Mouse (Mus musculus) C2C12 (cell line): Measurements from ENCODE around the gene Cat.

Source experiments
- CTCF ChIP-seq: IDR thresholded peaks from one replicate; pipeline ENCODE4 v1.5.1; 2011; ENCODE audit not compliant: control insufficient read depth, insufficient read depth, insufficient read length
- MYOG ChIP-seq: IDR thresholded peaks from one replicate; pipeline ENCODE4 v1.6.1; 2011; ENCODE audit not compliant: control insufficient read depth, insufficient read length; ENCODE audit errors: extremely low read depth
- USF1 ChIP-seq: IDR thresholded peaks from one replicate; pipeline ENCODE4 v1.6.1; 2011; ENCODE audit warnings: low read depth, mild to moderate bottlenecking, control low read depth, moderate library complexity

GRCm38 (mm10) chr2:103500769-103501168, 15.8 kb upstream of the Cat start:
- no peak for TF ChIP-seq MYOG
- no peak for TF ChIP-seq USF1
- TF ChIP-seq CTCF, result no peak
